Mouse (Mus musculus): Measurements from ENCODE around the gene Acod1.

GRCm38 (mm10) chr14:103093670-103094069 is 46.9 kb downstream of the Acod1 start:
- TF ChIP-seq CTCF (conservative IDR thresholded peaks at IDR 0.05; ENCODE audit: insufficient read depth, insufficient read length, low read depth, low read length) (no peak), POLR2A (IDR thresholded peaks at IDR 0.05; ENCODE audit: low read depth, low read length) (no peak)

Data from kidney, adult 2 months (tissue).